ENCODE assay signal across 11 mouse cellular contexts in genomic region chr11:55313768-55314703, GRCm38 (mm10). TPM values are rescaled to one million over a fixed set of nuclear protein-coding genes. Genes with fewer than 3 reads are reported as not detected.
DNase-seq lines count a peak whose midpoint lies in the region; ATAC-seq and TF ChIP-seq lines count a peak whose summit lies in the region.
"Had no signal": no experiment of that assay in that cellular context is flagged by ENCODE, and none has a peak within 500 bp of the region (broad histone marks: within the 10 kb centered on the region; RNA-seq: fewer than 3 reads in every experiment).

No protein-coding gene starts in this region.

- H3K9me3 ChIP-seq in E14TG2a.4 (ENCODE audit: low read length): no peaks in the 10 kb centered on the region
- no peaks in the 10 kb centered on the region for H3K9me3 ChIP-seq in lung, postnatal 0 days (ENCODE audit: low read length)
- H3K9me3 ChIP-seq: midbrain, embryonic 13.5 days had no signal

- H3K27me3 ChIP-seq in E14TG2a.4 (ENCODE audit: insufficient read depth, low read length): peaks cover 16% of the 10 kb centered on the region
- H3K27me3 ChIP-seq in lung, postnatal 0 days (replicated peaks; ENCODE audit: insufficient read depth, low read length): no peaks in the 10 kb centered on the region

- peaks cover 58% of the 10 kb centered on the region for H3K4me1 ChIP-seq in E14TG2a.4 (replicated peaks; ENCODE audit: low read depth, low read length)
- no peaks in the 10 kb centered on the region for H3K4me1 ChIP-seq in lung, postnatal 0 days (ENCODE audit: insufficient read depth, low read depth, low read length)
- H3K4me1 ChIP-seq: midbrain, embryonic 13.5 days had no signal

- H3K4me3 ChIP-seq in E14TG2a.4 (replicated peaks; ENCODE audit: low read length): peak overlapping the region; percentile 63
- peak overlapping the region; percentile 17; the same call in 1 of the 2 replicates for H3K4me3 ChIP-seq in lung, postnatal 0 days (ENCODE audit: low read depth, low read length)
- H3K4me3 ChIP-seq: midbrain, embryonic 13.5 days had no signal

- 14% methylated on average over 29 of the region's 29 CpGs for WGBS in lung, postnatal 0 days

- H3K36me3 ChIP-seq in E14TG2a.4 (ENCODE audit: insufficient read depth, low read length): peaks cover 19% of the 10 kb centered on the region
- H3K36me3 ChIP-seq in lung, postnatal 0 days (ENCODE audit: insufficient read depth, low read length): no peaks in the 10 kb centered on the region
- H3K36me3 ChIP-seq: midbrain, embryonic 13.5 days had no signal

- no peak overlapping the region for H3K27ac ChIP-seq in lung, postnatal 0 days (ENCODE audit: low read length)
- H3K27ac ChIP-seq: midbrain, embryonic 13.5 days had no signal

- peak overlapping the region; percentile 46 for H3K4me2 ChIP-seq in lung, postnatal 0 days (replicated peaks; ENCODE audit: low read depth, low read length)
- H3K4me2 ChIP-seq: liver, embryonic 11.5 days; midbrain, embryonic 13.5 days had no signal

- peak; percentile 22 to 45 for DNase-seq in cerebellum, postnatal 25 days
- no peak for DNase-seq in cerebellum, postnatal 4 days (ENCODE audit: low spot score in 2 of 2)
- DNase-seq in fat pad, adult 2 months (ENCODE audit: extremely low read depth, low read depth, low spot score): peak; percentile 51
- DNase-seq in lung, postnatal 0 days (ENCODE audit: low spot score): peak; percentile 86
- no peak for DNase-seq in thymus, postnatal 4 days
- no peak for DNase-seq in testis, postnatal 14 days (ENCODE audit: low spot score)

- peak; percentile 81 for ATAC-seq in lung, postnatal 0 days
- no peak for ATAC-seq in granulocyte monocyte progenitor cell, adult 5-6 weeks (replicated peaks; ENCODE audit: poor library complexity, severe bottlenecking)
- ATAC-seq: midbrain, embryonic 13.5 days had no signal

- no peak for TF ChIP-seq CTCF in E14TG2a.4 (conservative IDR thresholded peaks at IDR 0.05; ENCODE audit: low read length)
- TF ChIP-seq CTCF in lung, postnatal 0 days (IDR thresholded peaks at IDR 0.05): no peak

- 0 out of 2 replicates have a peak, but pooled peaks have one; percentile 12 for TF ChIP-seq EP300 in lung, postnatal 0 days (IDR thresholded peaks at IDR 0.05)

- no peak overlapping the region for H3K9ac ChIP-seq in lung, postnatal 0 days (replicated peaks; ENCODE audit: low read depth)
- H3K9ac ChIP-seq: midbrain, embryonic 13.5 days had no signal

RNA-seq across cellular contexts. Expression of gene Fat2, which starts 22.3 kb away (rescaled TPM):
- polyA plus RNA-seq in lung, postnatal 0 days (2015; fragmentation: Nextera tagmentation; extraction: Ambion mirVana): 0.23 TPM in 2 replicates
- total RNA-seq in granulocyte monocyte progenitor cell, adult 5-6 weeks (2014; fragmentation: Nextera tagmentation): not detected in 2 replicates
- total RNA-seq in granulocyte monocyte progenitor cell, adult 5-6 weeks (2017): not detected in 2 replicates
- total RNA-seq: neutrophil, adult 5-6 weeks had no signal
- polyA plus RNA-seq: liver, embryonic 11.5 days had no signal

Comparison
In these comparisons a context has a peak if more than half of its experiments do, and no peak if none do; other contexts are left out.
1. DNase-seq: peak in cerebellum, postnatal 25 days (2 of 2), fat pad, adult 2 months (single experiment) and lung, postnatal 0 days (single experiment); none in cerebellum, postnatal 4 days (0 of 2), thymus, postnatal 4 days (single experiment) and testis, postnatal 14 days (single experiment).